Mouse (Mus musculus) activated CD4-positive, CD25-positive, alpha-beta regulatory T cell, adult 4 months (primary cell): ENCODE data around the gene Sugct. TPM values are rescaled to one million over a fixed set of nuclear protein-coding genes. Genes with fewer than 3 reads are reported as not detected.
A peak's percentile ranks its signal among the peaks of the same experiment; 100 is the strongest.

Experiments used
- ATAC-seq: one replicate; pipeline ENCODE4 v1.8.0; 2017
- polyA plus RNA-seq, 2 experiments: library from polyadenylated mRNA; unstranded; fragments of 100-300 nt; shearing (Covaris generic); gene quantifications; one replicate each; pipeline ENCODE4 v1.2.1; 2017

Gene Sugct
- polyA plus RNA-seq, 2 experiments from 2014 or later = 0.26 to 0.98 TPM

- ATAC-seq = no peak
These were observed 407.0 kb downstream of the Sugct start for GRCm38 (mm10) chr13:17288377-17288776.

DNA sequence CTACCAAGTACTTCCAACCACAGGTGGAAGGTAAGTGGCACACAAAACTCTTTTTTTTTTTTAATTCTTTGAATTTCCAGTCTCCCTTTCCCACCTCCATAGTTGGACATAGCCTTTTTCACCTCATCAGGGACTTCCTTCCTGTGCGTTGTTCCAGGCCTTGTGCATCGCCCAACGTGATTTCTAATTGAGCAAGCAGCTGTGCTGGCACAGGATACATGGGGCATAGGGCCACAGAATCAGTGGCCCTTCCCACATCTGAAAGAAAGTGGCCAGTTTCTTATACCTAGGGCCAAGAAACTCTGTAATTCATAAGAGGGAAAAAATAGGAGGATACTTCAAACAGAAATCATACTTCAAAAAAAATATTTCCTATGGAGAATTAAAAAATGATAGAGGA is 449.4 kb downstream of the Sugct start:
- no peak for ATAC-seq

DNA sequence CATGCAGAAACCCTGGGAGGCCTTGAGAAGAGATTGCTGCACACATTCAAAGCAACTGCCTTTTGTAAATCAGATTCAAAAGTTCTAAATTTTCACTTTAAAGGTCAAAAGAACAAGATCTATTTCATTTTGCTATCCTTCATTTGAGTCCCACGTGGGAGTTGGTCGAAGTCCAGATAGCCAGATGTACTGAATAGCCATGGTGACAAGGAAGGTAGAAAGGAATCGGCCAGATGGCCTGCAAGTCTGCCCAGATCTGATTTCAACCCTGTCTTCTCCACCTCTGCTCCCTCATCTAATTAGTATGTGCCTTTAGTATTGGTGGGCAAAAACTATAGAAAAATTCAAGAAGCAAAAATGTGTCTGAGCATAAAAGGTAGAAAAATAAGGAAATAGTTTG is 478.8 kb downstream of the Sugct start:
- no peak for ATAC-seq

- ATAC-seq = no peak
These were observed 482.7 kb downstream of the Sugct start for GRCm38 (mm10) chr13:17212681-17213080.

- ATAC-seq = no peak
These were observed 505.1 kb downstream of the Sugct start for GRCm38 (mm10) chr13:17190180-17190762.

- ATAC-seq = peak; percentile 49
These were observed 510.1 kb downstream of the Sugct start for GRCm38 (mm10) chr13:17185253-17185652.

DNA sequence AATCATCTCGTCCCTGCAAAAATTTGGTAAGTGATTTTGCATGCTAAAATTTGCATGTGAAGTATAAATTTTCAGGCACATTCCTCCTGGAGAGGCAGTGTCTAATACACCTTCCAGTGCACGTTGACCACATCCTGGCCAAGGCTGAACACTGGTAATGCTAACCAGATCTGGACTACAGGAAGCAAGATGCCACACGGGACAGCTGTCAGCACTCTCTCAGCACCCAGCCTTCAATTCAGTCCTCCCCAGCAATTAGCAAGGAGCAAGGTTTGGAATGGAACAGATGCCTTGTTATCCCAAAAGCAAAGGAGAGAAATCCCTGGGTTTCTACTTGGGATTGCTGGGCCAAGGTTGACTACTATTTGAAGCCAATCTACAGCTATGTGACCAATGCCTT is 529.4 kb downstream of the Sugct start:
- ATAC-seq = no peak

GRCm38 (mm10) chr13:17164721-17165120 is 530.6 kb downstream of the Sugct start:
- no peak for ATAC-seq

DNA sequence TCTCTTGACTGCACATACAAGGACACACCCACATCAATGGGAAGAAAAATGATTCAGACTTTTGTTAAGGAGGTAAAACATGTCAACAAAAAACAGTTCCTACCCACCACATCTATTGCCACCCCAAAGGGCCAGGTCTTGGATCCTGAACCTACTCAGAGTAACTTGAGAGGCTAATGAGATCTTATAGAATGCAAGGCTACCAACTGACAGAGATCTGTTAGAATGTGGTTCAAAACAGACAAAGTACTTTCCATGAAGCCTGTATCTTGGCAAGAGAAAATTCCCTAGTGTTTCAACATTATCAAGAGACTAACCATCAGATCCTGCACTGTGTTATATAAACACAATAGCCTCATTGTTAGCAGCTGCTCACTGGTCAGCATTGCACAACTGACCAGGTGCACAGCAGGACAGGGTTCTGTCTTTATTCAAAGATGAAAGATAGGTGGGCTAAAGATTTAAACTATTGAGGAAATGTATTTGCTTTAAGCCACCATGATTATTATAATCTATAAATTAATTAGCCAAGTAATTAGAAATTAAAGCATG is 548.8 kb downstream of the Sugct start:
- ATAC-seq = no peak

- ATAC-seq = no peak
These were observed 579.3 kb downstream of the Sugct start for GRCm38 (mm10) chr13:17116073-17116472.

- no peak for ATAC-seq
These were observed 593.0 kb downstream of the Sugct start for GRCm38 (mm10) chr13:17102372-17102771.

DNA sequence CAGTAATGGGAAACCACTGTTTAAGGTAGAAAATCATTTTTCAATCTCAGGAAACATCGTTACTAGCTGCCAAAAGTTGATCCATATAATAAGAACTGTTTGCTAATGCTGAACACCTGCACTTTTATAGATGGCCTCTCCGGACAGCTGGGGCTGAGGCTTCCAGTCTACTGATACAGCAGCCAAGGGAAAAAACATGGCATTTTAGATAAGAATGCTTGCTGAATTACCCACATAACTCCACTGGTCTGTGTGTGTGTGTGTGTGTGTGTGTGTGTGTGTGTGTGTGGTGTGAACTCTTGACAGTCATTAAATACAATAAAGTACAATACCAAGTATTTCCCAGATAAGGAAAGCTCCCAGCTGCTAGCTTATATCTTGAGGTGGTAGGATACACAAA is 608.8 kb downstream of the Sugct start:
- no peak for ATAC-seq

DNA sequence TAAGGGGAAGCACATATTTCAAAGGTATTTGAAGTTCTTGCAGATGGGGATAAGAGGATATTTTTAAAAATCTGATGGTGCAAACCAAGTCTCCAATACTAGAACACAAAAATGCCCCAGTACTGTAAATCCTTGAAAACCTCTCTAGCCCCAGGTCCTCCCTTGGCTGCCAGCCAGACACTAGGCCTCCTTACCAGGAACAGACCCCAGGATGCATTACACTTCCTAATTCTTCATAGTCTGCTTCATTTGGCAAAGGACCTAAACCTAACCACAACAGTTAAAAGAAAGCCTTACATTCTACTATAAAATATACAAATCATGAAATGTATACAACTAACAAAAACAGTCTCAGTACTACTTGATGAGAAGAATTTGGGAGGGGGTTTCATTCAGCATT is 609.2 kb downstream of the Sugct start:
- ATAC-seq = no peak

- ATAC-seq = no peak
These were observed 610.2 kb downstream of the Sugct start for GRCm38 (mm10) chr13:17084946-17085852.

GRCm38 (mm10) chr13:17081618-17082017 is 613.7 kb downstream of the Sugct start:
- ATAC-seq = no peak

DNA sequence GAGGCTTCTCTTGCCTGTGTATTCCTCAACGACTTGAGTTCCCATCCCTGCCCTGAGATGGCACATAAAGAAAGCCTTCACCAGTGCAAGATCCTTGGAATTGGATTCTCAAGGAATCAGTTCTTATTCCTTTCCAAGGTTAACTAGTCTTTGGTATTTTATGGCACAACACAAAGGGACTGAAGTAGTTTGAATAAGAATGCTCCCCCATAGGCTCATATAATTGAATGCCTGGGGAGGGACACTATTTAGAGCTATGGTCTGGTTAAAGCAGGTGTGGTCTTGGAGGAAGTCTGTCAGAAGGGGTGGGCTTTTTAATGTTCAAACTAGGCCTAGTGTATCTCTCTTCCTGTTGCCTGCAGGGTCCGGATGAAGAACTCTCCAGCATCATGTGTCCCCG is 629.8 kb downstream of the Sugct start:
- ATAC-seq = no peak

GRCm38 (mm10) chr13:17056650-17057049 is 638.7 kb downstream of the Sugct start:
- no peak for ATAC-seq

GRCm38 (mm10) chr13:17043426-17044224 is 651.7 kb downstream of the Sugct start:
- ATAC-seq = no peak

GRCm38 (mm10) chr13:17042332-17042731 is 653.0 kb downstream of the Sugct start:
- ATAC-seq = no peak

DNA sequence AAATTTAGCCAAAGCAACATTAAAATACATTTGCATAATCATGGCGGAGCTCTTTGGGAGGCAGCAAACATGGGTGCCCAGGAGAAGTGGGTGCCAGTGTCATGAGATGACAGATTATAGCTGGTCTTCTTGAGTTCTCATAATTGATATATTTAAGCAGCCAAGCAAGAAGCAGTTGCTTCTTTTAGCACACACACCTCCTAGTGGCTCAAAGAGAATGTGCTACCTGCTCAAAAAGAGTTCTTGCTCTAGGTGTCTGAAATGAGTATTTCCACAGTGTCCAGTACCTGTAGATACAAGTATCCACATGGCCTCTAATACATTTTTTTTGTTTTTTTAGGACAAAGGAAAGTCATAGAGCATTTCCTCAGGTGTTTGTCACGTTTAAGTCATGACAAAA is 655.6 kb downstream of the Sugct start:
- no peak for ATAC-seq

DNA sequence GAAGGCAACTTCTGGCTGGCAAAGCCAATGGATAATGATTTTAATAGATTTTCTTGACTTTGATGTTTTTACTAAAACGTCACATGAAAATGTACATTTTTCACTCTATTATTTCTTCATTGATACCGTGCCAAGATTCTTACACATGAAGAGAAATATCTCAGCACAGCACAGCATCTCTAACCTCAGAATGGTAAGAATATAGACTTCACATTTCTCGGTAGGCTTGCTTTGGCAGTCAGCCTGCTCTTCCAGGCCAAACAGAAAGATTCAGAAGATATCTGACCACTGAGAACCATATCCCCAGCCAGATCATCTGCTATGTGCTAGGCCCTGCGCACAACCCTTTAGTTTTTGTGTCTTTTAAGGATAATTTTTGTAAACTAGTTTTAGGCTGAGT is 657.0 kb downstream of the Sugct start:
- no peak for ATAC-seq

DNA sequence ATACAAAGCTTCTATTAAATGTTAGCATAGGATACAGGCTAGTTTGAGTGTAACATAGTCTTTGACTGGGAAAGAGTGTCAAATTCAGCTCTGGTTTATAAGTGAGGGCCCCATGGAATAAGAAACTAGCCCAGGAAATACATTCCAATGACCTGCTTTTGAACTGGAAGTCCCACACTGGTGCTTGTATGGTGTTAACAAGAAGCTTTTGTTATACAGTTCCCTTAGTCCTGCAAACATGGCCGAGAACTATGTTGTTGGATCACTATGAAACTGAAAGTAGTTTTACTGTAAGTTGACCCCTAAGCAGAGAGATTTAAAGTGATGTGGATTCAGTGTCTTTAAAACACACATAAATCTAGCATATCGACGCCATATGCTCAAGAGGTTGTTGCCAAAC is 657.5 kb downstream of the Sugct start:
- no peak for ATAC-seq

- ATAC-seq = peak; percentile 17
These were observed 664.6 kb downstream of the Sugct start for GRCm38 (mm10) chr13:17030761-17031160.
